Comparison of ENCODE assay signal across 21 mouse cellular contexts in genomic region chr6:107222602-107223001, GRCm38 (mm10).
A peak's percentile ranks its signal among the peaks of the same experiment; 100 is the strongest.
DNase-seq lines count a peak whose midpoint lies in the region; ATAC-seq and TF ChIP-seq lines count a peak whose summit lies in the region.
"Had no signal": no experiment of that assay in that cellular context is flagged by ENCODE, and none has a peak within 500 bp of the region (broad histone marks: within the 10 kb centered on the region; RNA-seq: fewer than 3 reads in every experiment).

No protein-coding gene starts in this region.

- H3K4me3 ChIP-seq in forebrain, embryonic 14.5 days (ENCODE audit: low read depth, low read length): no peak overlapping the region
- no peak overlapping the region for H3K4me3 ChIP-seq in forebrain, embryonic 12.5 days (replicated peaks)
- H3K4me3 ChIP-seq in intestine, postnatal 0 days (ENCODE audit: low read depth, low read length): no peak overlapping the region
- H3K4me3 ChIP-seq: embryonic facial prominence, embryonic 13.5 days; forebrain, embryonic 13.5 days; heart, embryonic 10.5 days; hindbrain, embryonic 13.5 days had no signal

- WGBS in forebrain, embryonic 14.5 days: 63% methylated on average over 3 of the region's 3 CpGs
- 52% methylated on average over 3 of the region's 3 CpGs for WGBS in forebrain, embryonic 12.5 days
- WGBS in intestine, postnatal 0 days: 68% methylated on average over 3 of the region's 3 CpGs

- TF ChIP-seq CTCF in intestine, postnatal 0 days (IDR thresholded peaks at IDR 0.05; ENCODE audit: low read depth): no peak

- no peaks in the 10 kb centered on the region for H3K36me3 ChIP-seq in forebrain, embryonic 14.5 days (ENCODE audit: control insufficient read depth, insufficient read depth, low read length)
- H3K36me3 ChIP-seq in forebrain, embryonic 12.5 days (replicated peaks): no peaks in the 10 kb centered on the region
- H3K36me3 ChIP-seq in intestine, postnatal 0 days (ENCODE audit: control insufficient read depth, insufficient read depth): no peaks in the 10 kb centered on the region
- H3K36me3 ChIP-seq: embryonic facial prominence, embryonic 13.5 days; heart, embryonic 10.5 days; hindbrain, embryonic 13.5 days had no signal

- H3K9ac ChIP-seq in forebrain, embryonic 14.5 days (ENCODE audit: low read length): no peak overlapping the region
- no peak overlapping the region for H3K9ac ChIP-seq in forebrain, embryonic 12.5 days
- H3K9ac ChIP-seq in intestine, postnatal 0 days (ENCODE audit: low read depth, low read length): no peak overlapping the region
- H3K9ac ChIP-seq: embryonic facial prominence, embryonic 13.5 days; forebrain, embryonic 13.5 days; hindbrain, embryonic 13.5 days had no signal

- intact Hi-C loops in left cerebral cortex, postnatal 25 days (cut with DNase I): no loop called here

- H3K4me1 ChIP-seq in forebrain, embryonic 14.5 days (ENCODE audit: control insufficient read depth, insufficient read depth, low read length): no peaks in the 10 kb centered on the region
- H3K4me1 ChIP-seq in forebrain, embryonic 12.5 days: no peaks in the 10 kb centered on the region
- H3K4me1 ChIP-seq in intestine, postnatal 0 days (replicated peaks; ENCODE audit: control insufficient read depth, insufficient read depth, low read length): no peaks in the 10 kb centered on the region
- H3K4me1 ChIP-seq: embryonic facial prominence, embryonic 13.5 days; forebrain, embryonic 13.5 days; heart, embryonic 10.5 days; hindbrain, embryonic 13.5 days had no signal

- H3K4me2 ChIP-seq in forebrain, embryonic 14.5 days (ENCODE audit: low read length): no peak overlapping the region
- H3K4me2 ChIP-seq in forebrain, embryonic 12.5 days: no peak overlapping the region
- H3K4me2 ChIP-seq in intestine, postnatal 0 days (replicated peaks; ENCODE audit: low read depth): no peak overlapping the region
- H3K4me2 ChIP-seq: embryonic facial prominence, embryonic 13.5 days; forebrain, embryonic 13.5 days; hindbrain, embryonic 13.5 days had no signal

- no peaks in the 10 kb centered on the region for H3K9me3 ChIP-seq in forebrain, embryonic 14.5 days (replicated peaks; ENCODE audit: control insufficient read depth, low read length)
- no peaks in the 10 kb centered on the region for H3K9me3 ChIP-seq in forebrain, embryonic 12.5 days
- no peaks in the 10 kb centered on the region for H3K9me3 ChIP-seq in intestine, postnatal 0 days (ENCODE audit: control insufficient read depth)
- H3K9me3 ChIP-seq: embryonic facial prominence, embryonic 13.5 days; forebrain, embryonic 13.5 days; heart, embryonic 10.5 days; hindbrain, embryonic 13.5 days had no signal

- peak; percentile 6 for DNase-seq in forebrain, embryonic 14.5 days (ENCODE audit: low spot score)
- peak; percentile 24 to 49 for DNase-seq in left cerebral cortex, postnatal 25 days (ENCODE audit: low spot score in 2 of 2)
- no peak for DNase-seq in left cerebral cortex, adult 8-10 months (ENCODE audit: low spot score in 2 of 2)
- DNase-seq in right cerebral cortex, adult 18-20 months: peak; percentile 17
- no peak for DNase-seq in right cerebral cortex, postnatal 25 days
- DNase-seq: adrenal gland, adult 2 months; adrenal gland, postnatal 25 days; cerebellum, adult 11 months; cerebellum, adult 9-10 months; cerebellum, postnatal 36 days; gastrocnemius, postnatal 10 days; heart, adult 18-20 months; heart, postnatal 10 days; heart, postnatal 4 days had no signal

- ATAC-seq in forebrain, embryonic 14.5 days: no peak
- no peak for ATAC-seq in forebrain, embryonic 12.5 days (ENCODE audit: low FRiP score)
- no peak for ATAC-seq in intestine, postnatal 0 days
- ATAC-seq: forebrain, embryonic 13.5 days; Patski had no signal

- H3K27me3 ChIP-seq in forebrain, embryonic 14.5 days (replicated peaks; ENCODE audit: control insufficient read depth, insufficient read depth, low read length): no peaks in the 10 kb centered on the region
- H3K27me3 ChIP-seq in forebrain, embryonic 12.5 days: no peaks in the 10 kb centered on the region
- no peaks in the 10 kb centered on the region for H3K27me3 ChIP-seq in intestine, postnatal 0 days (replicated peaks; ENCODE audit: control insufficient read depth, insufficient read depth, low read length)
- H3K27me3 ChIP-seq: embryonic facial prominence, embryonic 13.5 days; forebrain, embryonic 13.5 days; hindbrain, embryonic 13.5 days; Patski had no signal

- no peak overlapping the region for H3K27ac ChIP-seq in forebrain, embryonic 14.5 days (ENCODE audit: low read depth, low read length)
- H3K27ac ChIP-seq in forebrain, embryonic 12.5 days: no peak overlapping the region
- H3K27ac ChIP-seq in intestine, postnatal 0 days (ENCODE audit: low read depth, low read length): no peak overlapping the region
- H3K27ac ChIP-seq: embryonic facial prominence, embryonic 13.5 days; forebrain, embryonic 13.5 days; heart, embryonic 10.5 days; hindbrain, embryonic 13.5 days had no signal

Comparison
In these comparisons a context has a peak if more than half of its experiments do, and no peak if none do; other contexts are left out.
1. DNase-seq: peak in forebrain, embryonic 14.5 days (single experiment), left cerebral cortex, postnatal 25 days (2 of 2) and right cerebral cortex, adult 18-20 months (single experiment); none in left cerebral cortex, adult 8-10 months (0 of 2) and right cerebral cortex, postnatal 25 days (single experiment).